Mouse (Mus musculus) layer of hippocampus, adult 11-12 months (tissue): ENCODE results near the gene Slc2a1.

Experiments used
- DNase-seq: peaks from one replicate; pipeline ENCODE4 v3.0.0; 2022; ENCODE audit warnings: low spot score

Gene Slc2a1

DNA sequence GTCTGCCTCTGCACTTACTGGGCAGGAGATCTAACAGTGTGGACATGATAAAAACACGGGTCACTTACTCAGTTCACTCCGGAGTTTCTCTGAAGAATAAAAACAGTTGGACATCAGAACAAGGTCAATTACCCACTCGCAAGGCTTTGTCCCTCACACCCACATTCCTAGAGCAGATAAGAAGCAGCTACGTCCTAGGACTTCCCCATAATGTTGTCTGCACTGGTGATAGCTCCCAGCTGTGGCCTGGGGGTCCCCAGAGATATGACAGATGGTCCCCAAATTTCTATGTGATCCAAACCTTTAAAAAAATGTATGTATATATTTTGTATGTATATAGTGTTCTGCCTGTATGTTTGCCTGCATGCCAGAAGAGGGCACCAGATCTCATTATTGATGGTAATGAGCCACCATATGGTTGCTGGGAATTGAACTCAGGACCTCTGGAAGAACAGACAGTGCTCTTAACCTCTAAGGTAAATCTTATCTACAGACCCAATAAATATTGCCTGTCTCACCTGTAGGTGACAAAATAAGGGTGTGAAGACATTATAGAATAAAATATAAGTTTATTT is 71.7 kb downstream of the Slc2a1 start:
- DNase-seq = no peak

DNA sequence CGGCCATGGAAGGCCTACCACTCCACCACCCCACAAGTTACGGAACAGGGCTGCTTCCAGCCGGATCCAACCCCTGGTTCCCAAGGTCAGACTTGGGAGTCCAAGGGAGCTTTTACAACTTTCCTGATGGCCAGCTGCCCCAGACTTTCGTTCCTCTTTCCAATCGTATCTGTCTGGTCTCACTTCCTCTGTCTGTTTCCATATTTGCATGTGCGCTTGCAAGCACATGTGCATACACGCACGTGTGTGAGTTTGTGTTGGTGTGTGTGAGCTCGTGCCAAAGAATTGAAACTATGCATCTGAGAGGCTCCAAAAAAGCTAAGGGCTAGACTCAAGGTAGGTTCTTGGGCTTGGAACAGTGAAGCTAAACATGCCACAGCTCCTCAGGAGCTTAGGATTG is 72.9 kb downstream of the Slc2a1 start:
- DNase-seq = peak; percentile 39

DNA sequence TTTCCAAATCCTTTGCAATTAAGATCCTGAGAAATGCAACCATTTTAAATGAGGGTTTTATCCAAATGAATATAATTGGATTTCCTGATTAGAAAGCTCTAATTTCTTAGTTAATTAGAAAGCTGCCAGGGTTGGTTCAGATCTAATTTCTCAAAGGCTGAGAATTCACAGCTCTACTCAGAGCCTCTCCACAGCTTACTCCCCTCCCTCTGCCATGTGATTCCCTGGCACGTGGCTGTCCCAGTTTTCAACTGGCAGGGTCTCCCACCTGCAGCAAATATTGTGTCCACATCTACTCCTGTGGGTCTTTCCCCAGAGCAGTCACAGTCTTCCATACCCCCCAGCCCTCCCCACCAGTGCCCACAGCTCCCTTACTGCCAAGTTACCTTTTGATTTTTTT is 75.0 kb downstream of the Slc2a1 start:
- DNase-seq = no peak

DNA sequence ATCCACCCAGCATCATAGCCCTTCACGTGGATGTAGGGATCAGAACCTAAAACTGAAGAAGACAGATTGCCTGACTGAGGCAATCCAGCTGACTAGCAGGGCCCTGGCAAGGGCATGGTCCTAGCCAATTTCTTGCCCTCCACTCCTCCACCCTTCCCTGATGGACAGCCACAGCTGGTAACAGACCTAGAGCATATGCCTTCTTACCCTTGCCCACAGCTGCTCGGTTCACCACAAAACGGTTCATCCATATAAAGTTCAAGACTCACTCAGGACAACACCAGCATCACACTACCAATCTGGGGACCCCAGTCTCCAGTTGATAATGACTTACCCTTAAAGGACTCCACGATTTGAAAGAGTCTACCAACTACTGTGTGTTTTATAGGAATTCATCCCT is 77.3 kb downstream of the Slc2a1 start:
- no peak for DNase-seq
